Mouse (Mus musculus) lung, adult 2 months (tissue): ENCODE data around the gene Cenpt.

ENCODE experiments used
- CTCF ChIP-seq: fragments of 200-500 bp; IDR thresholded peaks from 2 replicates; pipeline ENCODE4 v1.5.1; 2011; ENCODE audit warnings: mild to moderate bottlenecking, low read length, control low read depth; ENCODE audit not compliant: insufficient read depth
- POLR2A ChIP-seq: fragments of 200-500 bp; IDR thresholded peaks from 2 replicates; pipeline ENCODE4 v1.6.1; 2011; ENCODE audit warnings: low read depth, mild to moderate bottlenecking, control low read depth, low read length, borderline replicate concordance; ENCODE audit errors: extremely low read depth

DNA sequence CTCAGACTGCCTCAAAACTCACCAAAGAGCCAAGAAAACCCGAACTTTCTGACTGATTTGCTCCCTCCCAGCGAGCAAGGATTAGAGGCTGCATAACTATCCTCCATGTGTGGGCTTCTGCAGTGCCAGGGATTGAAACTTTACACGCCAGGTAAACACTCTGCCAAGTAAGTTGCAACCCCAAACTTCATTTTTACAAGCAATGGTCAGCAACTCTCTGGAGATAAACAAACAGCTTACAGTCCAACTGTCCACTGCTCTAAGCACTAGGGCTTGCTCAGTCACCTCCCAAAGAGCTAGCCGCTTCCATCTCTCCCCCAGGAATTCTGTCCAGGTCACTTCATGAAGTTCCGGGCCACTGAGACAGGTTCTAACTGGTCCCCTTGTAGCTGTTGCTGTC lies 54.7 kb downstream of the Cenpt start:
- TF ChIP-seq POLR2A (no peak), CTCF (no peak)
